Mouse (Mus musculus): Measurements from ENCODE around the gene Btf3l4. TPM values are rescaled to one million over a fixed set of nuclear protein-coding genes. Genes with fewer than 3 reads are reported as not detected.

Btf3l4 gene
- total RNA-seq (2021) = 100 to 1,000 TPM in 1 of 2 experiments, 10 to 100 TPM in 1; 97.7 to 111 TPM
- long read RNA-seq, experiment 1, transcript Btf3l4-204 (6 exons, 3,141 nt) = major isoform, 98 of 114 reads
- long read RNA-seq, experiment 1, transcript Btf3l4-203 (6 exons, 1,033 nt) = minor isoform, 6 of 114 reads
- long read RNA-seq, experiment 1, partial matches to known transcripts = 7 of 114 reads
- long read RNA-seq, experiment 1, other reads (novel, unspliced or antisense) = 3 of 114 reads
- long read RNA-seq, experiment 2, transcript Btf3l4-204 (6 exons, 3,141 nt) = major isoform, 132 of 149 reads
- long read RNA-seq, experiment 2, transcript Btf3l4-203 (6 exons, 1,033 nt) = minor isoform, 8 of 149 reads
- long read RNA-seq, experiment 2, partial matches to known transcripts = 4 of 149 reads
- long read RNA-seq, experiment 2, other reads (novel, unspliced or antisense) = 5 of 149 reads

GRCm38 (mm10) chr4:108832916-108833827, at the start of gene Btf3l4:
Gene Btf3l4 (minus strand): TSS chr4:108833614.
- DNase-seq (ENCODE audit: low spot score in 2 of 2) = peak; percentile 82 to 94

DNA sequence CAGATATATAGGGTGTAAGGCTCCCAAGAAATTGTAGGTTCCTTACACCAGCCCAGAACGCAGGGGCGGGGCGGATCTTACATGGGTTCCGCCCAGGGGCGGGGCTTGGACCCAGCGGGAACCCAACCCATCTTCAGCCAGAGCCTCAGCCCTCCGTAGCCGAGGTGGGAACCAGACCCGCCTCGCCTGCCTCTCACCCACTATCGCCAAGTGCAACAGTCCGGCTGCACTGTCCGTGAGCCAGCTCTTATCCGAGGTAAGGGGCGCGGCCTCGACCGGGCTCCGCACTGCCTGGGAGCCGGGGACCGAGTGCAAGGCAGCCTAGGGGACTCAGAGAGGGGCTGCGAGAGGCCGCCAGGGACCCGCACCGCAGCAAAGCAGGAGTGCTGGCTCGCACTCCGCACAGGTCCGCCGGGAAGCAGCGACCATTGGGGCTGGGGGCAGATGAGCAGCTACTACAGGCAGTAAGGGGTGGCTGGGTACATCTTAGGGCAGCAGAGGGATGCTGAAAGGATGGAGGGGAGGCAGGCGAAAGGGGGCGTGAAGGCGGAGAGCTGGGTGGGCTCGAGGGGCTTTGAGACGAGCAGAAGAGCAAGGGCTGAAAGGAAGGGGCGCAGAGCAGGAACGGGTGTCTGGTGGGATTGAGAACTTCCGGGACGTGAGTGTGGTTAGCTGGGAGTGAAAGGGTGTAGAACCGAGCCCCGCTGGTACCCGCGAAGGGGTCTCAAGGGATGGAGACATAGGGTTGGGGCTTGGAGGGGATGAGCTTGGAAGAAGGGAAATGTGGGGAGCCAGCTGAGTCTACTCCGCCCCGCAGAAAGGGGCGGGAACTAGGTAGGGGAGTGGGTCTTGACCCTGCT, 45.8 kb upstream of the Btf3l4 start, which contains the start of gene Rab3b:
TSS of gene Rab3b (plus strand) at position 101 of the 860 bp plus-strand sequence.
- peak; percentile 30 to 34 for DNase-seq (ENCODE audit: low spot score in 2 of 2)

GRCm38 (mm10) chr4:108877901-108878300, 44.5 kb upstream of the Btf3l4 start:
- DNase-seq (ENCODE audit: low spot score in 2 of 2) = no peak

DNA sequence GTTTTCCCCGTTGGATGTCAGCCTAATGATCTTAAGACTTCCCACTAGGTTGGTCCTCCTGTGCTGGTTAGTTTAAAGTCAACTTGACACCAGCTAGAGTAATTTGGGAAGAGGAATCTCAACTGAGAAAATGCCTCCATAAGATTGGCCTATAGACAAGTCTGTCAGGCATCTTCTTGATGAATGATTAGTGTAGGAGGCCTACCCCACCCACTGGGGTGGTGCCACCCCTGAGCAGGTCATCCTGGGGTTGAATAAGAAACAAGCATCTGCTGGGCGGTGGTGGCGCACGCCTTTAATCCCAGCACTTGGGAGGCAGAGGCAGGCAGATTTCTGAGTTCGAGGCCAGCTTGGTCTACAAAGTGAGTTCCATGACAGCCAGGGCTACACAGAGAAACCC, 40.3 kb upstream of the Btf3l4 start:
- no peak for DNase-seq (ENCODE audit: low spot score in 2 of 2)

DNA sequence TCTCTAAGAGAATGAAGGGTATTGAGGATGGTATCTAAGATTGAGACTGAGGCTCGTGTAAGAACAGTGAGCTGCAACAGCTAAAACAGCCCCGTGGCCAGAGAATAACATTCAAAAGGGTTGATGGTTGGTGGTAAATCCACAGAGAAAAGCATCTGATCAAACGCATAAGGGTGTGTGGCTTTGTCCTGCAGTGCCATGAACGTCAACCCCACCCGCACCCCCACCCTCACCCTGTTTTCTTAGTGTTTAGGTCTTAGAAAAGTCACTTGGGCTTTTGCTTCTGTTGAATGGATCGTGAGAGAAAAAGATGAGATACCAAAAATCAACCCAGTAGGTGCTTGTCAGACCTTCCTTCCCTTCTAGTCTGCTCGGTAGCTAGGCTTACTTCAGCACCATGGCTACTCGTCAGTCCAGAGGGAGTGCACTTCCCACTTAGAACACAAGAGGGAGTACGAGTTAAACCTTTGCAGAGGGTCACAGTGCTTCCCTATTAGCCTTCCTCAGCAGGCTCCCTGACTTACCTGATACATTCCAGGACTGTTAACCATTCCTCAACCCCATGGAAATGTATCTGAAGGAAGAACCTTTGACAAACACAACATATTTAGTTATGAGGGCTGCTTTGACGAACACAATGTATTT, 36.4 kb upstream of the Btf3l4 start:
- peak; percentile 83 to 94 for DNase-seq (ENCODE audit: low spot score in 2 of 2)

- DNase-seq (ENCODE audit: low spot score in 2 of 2) = no peak
These were observed 33.4 kb upstream of the Btf3l4 start for GRCm38 (mm10) chr4:108866806-108867205.

DNA sequence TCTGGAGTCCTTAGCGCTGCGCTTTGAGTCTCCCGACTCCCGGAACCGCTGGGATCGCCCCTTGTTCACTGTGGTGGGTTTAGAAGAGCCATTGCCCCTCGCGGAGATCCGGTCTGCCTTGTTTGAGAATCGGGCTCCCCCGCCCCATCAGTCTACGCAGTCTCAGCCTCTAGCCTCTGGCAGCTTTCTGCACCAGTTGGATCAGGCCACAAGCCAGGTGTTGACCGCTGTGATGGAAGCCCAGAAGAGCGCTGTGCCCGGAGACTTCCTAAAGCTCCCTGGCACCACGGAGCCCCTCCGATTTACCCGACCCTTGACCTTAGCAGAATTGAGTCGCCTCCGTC, 15.1 kb upstream of the Btf3l4 start, which contains the start of gene A730015C16Rik:
TSS of gene A730015C16Rik (minus strand) at position 115 of the 344 bp plus-strand sequence.
- DNase-seq (ENCODE audit: low spot score in 2 of 2) = no peak

DNA sequence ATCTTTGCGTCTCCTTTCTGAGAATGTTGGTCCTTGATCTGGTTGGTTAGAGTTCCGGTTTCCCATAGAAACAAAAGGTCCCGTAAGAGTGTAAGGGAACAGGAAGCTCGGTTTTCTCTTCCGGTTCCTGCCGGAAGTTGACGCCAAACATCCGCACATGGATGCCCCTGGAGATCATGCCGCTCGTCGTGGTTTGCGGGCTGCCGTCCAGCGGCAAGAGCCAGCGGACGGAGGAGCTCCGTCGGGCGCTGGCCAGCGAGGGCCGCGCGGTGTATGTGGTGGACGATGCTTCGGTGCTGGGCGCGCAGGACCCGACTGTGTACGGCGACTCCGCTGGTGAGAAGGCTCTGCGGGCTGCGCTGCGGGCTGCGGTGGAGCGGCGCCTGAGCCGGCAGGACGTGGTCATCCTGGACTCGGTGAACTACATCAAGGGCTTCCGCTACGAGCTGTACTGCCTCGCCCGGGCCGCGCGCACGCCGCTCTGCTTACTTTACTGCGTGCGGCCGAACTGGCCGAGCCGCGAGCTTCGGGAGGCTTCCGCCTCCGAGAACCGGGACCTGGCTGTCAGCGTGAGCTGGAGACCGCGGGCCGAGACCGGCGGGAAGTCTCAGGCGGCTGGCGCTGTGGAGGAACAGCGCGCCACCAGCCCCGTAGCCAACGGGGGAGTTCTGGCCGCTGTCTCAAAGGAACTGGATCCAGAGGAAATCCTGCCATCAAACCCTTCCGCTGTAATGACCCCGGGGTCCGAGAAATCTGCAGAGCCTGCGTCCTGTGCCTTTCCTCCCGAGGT, 14.5 kb upstream of the Btf3l4 start, which contains the start of gene Kti12:
TSS of gene Kti12 (plus strand) at position 71 of the 790 bp plus-strand sequence.
- peak; percentile 79 to 91 for DNase-seq (ENCODE audit: low spot score in 2 of 2)

GRCm38 (mm10) chr4:108845824-108846569, 12.6 kb upstream of the Btf3l4 start:
- no peak for DNase-seq (ENCODE audit: low spot score in 2 of 2)

DNA sequence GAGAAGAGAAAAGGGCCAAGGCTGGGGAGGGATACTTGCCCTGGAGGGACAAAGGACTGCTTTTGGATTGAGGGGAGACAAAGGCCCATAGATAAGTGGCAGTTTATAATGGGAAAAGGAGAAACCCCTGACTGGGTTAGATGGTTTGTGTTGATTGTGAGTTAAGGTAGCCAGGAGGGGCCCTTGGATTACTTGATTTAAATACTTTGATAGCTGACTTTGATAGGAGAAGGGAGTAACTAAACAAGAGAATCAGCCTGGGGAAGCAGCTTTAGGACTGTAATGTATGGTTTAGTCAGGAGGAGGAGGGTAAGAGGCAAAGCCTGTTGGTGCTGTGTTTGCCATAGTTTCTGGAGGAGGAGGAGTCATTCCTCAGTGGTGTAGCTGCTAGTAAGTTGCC, 9.9 kb upstream of the Btf3l4 start:
- DNase-seq (ENCODE audit: low spot score in 2 of 2) = no peak

DNA sequence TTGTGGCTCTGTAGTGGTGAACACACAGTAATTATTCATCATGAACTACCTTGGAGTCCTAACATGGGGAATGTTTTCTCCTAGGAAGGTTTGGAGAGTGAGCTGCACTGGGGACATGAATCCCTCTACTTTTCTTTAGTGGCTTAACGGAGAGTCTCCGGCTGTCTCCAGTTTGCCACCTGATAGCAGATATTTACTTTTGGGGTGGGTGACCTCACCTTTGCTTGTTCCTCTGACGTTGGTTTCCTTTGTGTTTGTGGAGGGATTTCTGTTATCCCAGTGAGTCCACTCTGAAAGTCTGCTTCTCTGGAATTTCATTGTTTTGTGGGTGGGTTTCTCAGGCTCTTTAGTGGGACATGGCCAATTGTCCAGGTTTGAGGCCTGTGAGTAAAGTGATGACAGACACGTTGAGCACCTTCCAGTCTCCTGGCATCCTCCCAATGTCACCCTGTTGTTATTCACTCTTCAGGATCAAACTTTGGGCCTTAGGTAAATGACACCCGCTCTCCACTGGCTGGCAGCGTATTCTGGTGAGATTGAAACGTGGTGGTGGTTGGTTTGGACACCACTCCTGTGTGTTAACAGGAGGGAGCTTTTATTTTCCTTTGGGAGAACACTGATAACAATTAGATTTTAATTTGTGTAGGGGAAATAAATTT, 8.6 kb upstream of the Btf3l4 start:
- DNase-seq (ENCODE audit: low spot score in 2 of 2) = no peak

- peak in 1 of 2 experiments; percentile 56 for DNase-seq (ENCODE audit: low spot score in 2 of 2)
These were observed 4.6 kb upstream of the Btf3l4 start for GRCm38 (mm10) chr4:108838031-108838430.

GRCm38 (mm10) chr4:108835496-108835895, 2.1 kb upstream of the Btf3l4 start:
- no peak for DNase-seq (ENCODE audit: low spot score in 2 of 2)

GRCm38 (mm10) chr4:108834971-108835311, 1.5 kb upstream of the Btf3l4 start:
- DNase-seq (ENCODE audit: low spot score in 2 of 2) = no peak

DNA sequence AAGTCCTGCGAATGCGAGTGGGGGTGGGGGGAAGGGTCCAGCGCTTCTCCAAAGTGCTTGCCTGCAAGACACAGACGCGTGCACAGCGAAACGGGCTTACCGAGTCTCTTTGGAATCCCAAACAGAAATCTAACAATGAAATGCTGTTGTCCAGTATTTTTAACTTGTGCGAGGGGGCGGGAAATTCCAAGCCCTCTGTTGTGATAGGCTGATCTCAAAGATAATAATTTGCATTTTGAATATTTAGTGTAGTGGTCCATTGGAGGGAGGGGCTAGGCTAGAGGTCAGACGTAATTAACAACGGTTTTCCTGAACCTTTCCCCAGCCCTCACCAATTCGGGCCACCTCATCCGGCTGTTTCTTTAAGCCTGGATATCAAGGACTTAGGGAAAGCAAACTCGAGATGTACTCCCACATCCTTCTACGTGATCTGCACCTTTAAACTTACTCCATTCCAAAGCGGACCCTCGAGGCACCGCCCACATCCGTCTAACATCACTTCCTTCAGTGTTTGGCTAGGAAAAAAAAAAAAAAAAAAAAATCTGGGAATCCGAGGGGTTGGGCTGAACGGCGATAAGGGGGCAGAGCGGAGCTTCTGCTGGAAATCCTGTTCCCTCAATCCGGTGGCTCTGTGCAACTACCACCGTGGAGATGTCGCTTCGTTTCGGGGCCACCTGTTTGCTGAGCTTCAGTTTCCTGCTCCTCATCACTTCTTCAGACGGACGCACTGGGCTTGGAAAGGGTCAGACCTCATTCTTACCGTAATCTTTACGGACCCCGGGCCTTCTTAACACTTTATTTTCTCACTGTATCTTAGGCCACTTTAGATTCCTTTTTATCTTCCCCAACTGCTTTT, 929 bp upstream of the Btf3l4 start, which contains the start of gene Txndc12:
TSS of gene Txndc12 (plus strand) at position 487 of the 856 bp plus-strand sequence.
- peak; percentile 81 to 90 for DNase-seq (ENCODE audit: low spot score in 2 of 2)

- DNase-seq (ENCODE audit: low spot score in 2 of 2) = no peak
These were observed 357 bp upstream of the Btf3l4 start for GRCm38 (mm10) chr4:108833828-108834114.

DNA sequence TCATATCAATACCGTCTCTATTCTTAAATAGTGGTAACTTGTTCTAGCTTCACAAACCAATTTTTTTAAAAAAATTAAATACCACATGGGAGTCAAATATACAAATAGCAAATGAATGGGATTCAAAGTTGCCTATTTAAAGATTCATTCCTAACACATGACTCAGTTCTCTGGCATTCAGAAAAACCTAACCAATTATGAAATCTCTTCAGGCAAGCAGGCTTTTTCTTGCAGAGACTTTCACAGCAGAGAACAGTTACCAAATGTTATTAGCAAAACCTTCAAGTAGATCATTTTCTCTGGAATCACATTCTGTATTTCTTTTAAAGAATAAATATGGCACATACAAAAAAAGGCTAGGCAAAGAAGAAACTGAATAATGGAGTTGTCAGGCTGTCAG, 2.7 kb downstream of the Btf3l4 start:
- DNase-seq (ENCODE audit: low spot score in 2 of 2) = no peak

Measured in layer of hippocampus, postnatal 14 days (tissue).